Mouse (Mus musculus): ENCODE data around the gene Stx8.

Stx8 gene

GRCm38 (mm10) chr11:68142296-68142695 is 176.3 kb downstream of the Stx8 start:
- no peak for DNase-seq (ENCODE audit: extremely low spot score, low read depth, low spot score)

- DNase-seq (ENCODE audit: extremely low spot score, low read depth, low spot score) = no peak
These were observed 178.5 kb downstream of the Stx8 start for GRCm38 (mm10) chr11:68144235-68145065.

GRCm38 (mm10) chr11:68145066-68145585 is 179.1 kb downstream of the Stx8 start:
- no peak for DNase-seq (ENCODE audit: extremely low spot score, low read depth, low spot score)

GRCm38 (mm10) chr11:68145586-68146455 is 179.8 kb downstream of the Stx8 start:
- DNase-seq (ENCODE audit: extremely low spot score, low read depth, low spot score) = no peak

GRCm38 (mm10) chr11:68146456-68146851 is 180.5 kb downstream of the Stx8 start:
- DNase-seq (ENCODE audit: extremely low spot score, low read depth, low spot score) = no peak

- DNase-seq (ENCODE audit: extremely low spot score, low read depth, low spot score) = no peak
These were observed 184.9 kb downstream of the Stx8 start for GRCm38 (mm10) chr11:68150938-68151337.

- no peak for DNase-seq (ENCODE audit: extremely low spot score, low read depth, low spot score)
These were observed 189.8 kb downstream of the Stx8 start for GRCm38 (mm10) chr11:68155821-68156220.

GRCm38 (mm10) chr11:68158166-68158565 is 192.2 kb downstream of the Stx8 start:
- no peak for DNase-seq (ENCODE audit: extremely low spot score, low read depth, low spot score)

- no peak for DNase-seq (ENCODE audit: extremely low spot score, low read depth, low spot score)
These were observed 193.9 kb downstream of the Stx8 start for GRCm38 (mm10) chr11:68159867-68160266.

- DNase-seq (ENCODE audit: extremely low spot score, low read depth, low spot score) = no peak
These were observed 198.4 kb downstream of the Stx8 start for GRCm38 (mm10) chr11:68164408-68164807.

GRCm38 (mm10) chr11:68168427-68168826 is 202.4 kb downstream of the Stx8 start:
- no peak for DNase-seq (ENCODE audit: extremely low spot score, low read depth, low spot score)

- no peak for DNase-seq (ENCODE audit: extremely low spot score, low read depth, low spot score)
These were observed 206.1 kb downstream of the Stx8 start for GRCm38 (mm10) chr11:68171973-68172647.

GRCm38 (mm10) chr11:68172648-68173045 is 206.7 kb downstream of the Stx8 start:
- no peak for DNase-seq (ENCODE audit: extremely low spot score, low read depth, low spot score)

GRCm38 (mm10) chr11:68176550-68176949 is 210.6 kb downstream of the Stx8 start:
- DNase-seq (ENCODE audit: extremely low spot score, low read depth, low spot score) = no peak

- no peak for DNase-seq (ENCODE audit: extremely low spot score, low read depth, low spot score)
These were observed 211.4 kb downstream of the Stx8 start for GRCm38 (mm10) chr11:68177415-68177814.

GRCm38 (mm10) chr11:68185647-68186046 is 219.7 kb downstream of the Stx8 start:
- DNase-seq (ENCODE audit: extremely low spot score, low read depth, low spot score) = no peak

- no peak for DNase-seq (ENCODE audit: extremely low spot score, low read depth, low spot score)
These were observed 221.2 kb downstream of the Stx8 start for GRCm38 (mm10) chr11:68187242-68187641.

GRCm38 (mm10) chr11:68188695-68189201 is 222.8 kb downstream of the Stx8 start:
- DNase-seq (ENCODE audit: extremely low spot score, low read depth, low spot score) = no peak

- no peak for DNase-seq (ENCODE audit: extremely low spot score, low read depth, low spot score)
These were observed 224.9 kb downstream of the Stx8 start for GRCm38 (mm10) chr11:68190849-68191248.

GRCm38 (mm10) chr11:68195168-68195567 is 229.2 kb downstream of the Stx8 start:
- DNase-seq (ENCODE audit: extremely low spot score, low read depth, low spot score) = no peak

- no peak for DNase-seq (ENCODE audit: extremely low spot score, low read depth, low spot score)
These were observed 229.7 kb downstream of the Stx8 start for GRCm38 (mm10) chr11:68195693-68196176.
